Mouse (Mus musculus): ENCODE results near the gene Gpr157.

Gpr157 gene

DNA sequence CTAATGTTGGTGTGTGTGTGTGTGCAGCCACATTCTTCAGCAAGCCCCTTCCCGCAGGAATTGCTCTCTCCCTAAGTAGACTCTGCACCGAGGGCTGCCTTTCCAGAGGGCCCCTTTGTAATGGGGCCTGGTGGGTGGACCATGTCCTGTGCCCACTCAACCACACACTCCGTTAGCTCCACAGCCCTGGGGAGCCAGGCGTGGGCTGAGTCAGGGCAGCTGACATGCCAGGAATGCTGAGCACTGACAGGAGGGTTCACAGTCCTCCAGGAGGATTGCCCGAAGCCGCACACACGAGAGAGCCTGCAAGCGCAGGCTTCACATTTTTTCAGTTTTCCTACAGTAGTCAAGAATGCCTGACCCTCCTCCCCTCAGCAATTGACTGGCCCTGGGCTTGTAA lies 17.0 kb upstream of the Gpr157 start:
- DNase-seq (ENCODE audit: low read depth, low spot score): no peak

GRCm38 (mm10) chr4:150072416-150073101 lies 14.6 kb upstream of the Gpr157 start:
- peak; percentile 42 for DNase-seq (ENCODE audit: low read depth, low spot score)

- DNase-seq (ENCODE audit: low read depth, low spot score): peak; percentile 60
These were observed 14.1 kb upstream of the Gpr157 start for GRCm38 (mm10) chr4:150073102-150073473.

DNA sequence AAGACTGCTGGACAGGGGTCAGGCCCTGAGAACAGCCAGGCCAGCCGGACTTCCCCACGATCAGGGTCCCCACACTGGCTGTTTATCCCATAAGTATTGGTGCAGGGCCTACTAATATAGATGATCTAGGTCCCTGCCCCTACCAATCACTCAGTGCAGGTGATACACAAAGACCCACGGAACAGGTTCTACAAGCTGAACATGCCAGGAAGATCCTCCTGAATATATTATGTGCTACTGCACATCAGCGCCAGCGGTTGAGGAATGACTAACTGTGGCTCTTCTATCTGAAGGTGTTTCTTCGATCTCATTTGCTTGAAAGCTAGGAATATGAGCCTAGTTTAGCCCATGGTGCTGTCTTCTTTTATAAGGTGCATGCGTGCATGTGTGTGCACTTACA lies 11.8 kb upstream of the Gpr157 start:
- no peak for DNase-seq (ENCODE audit: low read depth, low spot score)

DNA sequence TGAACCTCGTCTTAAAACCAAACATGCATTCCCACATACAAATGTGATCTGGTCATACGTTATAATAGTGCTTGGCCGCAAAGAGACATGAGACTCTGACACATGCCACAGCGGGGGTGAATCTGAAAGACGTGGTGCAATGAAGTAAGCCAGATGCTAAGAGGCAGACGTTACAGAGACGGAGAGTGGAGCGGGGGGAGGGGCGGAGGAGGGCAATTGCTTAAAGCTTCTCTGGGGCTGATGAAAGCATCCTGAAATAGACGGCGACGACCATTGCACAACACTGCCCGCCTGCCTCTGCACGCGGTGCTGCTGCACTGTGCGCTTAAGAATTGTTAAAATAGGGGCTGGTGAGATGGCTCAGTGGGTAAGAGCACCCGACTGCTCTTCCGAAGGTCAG lies 11.0 kb upstream of the Gpr157 start:
- no peak for DNase-seq (ENCODE audit: low read depth, low spot score)

- no peak for DNase-seq (ENCODE audit: low read depth, low spot score)
These were observed 8.5 kb upstream of the Gpr157 start for GRCm38 (mm10) chr4:150078646-150079045.

DNA sequence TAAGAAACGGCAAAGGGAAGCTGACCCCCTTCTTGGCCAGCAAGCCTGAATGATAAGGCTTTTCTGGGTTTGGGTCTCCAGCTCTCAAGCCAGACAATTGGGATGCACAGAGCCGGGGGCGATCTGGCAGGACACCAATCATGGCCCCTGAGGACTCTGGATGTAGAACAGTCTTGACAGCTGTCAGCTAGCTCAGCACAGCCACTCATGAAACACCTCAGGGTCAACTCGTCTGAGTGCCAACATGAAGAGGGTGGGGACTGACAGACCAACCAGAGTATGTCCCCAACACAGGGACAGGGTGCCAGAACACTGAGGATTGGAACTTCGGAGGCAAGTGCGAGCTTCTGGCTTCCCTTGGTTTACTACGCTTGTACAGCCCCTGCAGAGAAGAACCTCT lies 7.9 kb upstream of the Gpr157 start:
- no peak for DNase-seq (ENCODE audit: low read depth, low spot score)

DNA sequence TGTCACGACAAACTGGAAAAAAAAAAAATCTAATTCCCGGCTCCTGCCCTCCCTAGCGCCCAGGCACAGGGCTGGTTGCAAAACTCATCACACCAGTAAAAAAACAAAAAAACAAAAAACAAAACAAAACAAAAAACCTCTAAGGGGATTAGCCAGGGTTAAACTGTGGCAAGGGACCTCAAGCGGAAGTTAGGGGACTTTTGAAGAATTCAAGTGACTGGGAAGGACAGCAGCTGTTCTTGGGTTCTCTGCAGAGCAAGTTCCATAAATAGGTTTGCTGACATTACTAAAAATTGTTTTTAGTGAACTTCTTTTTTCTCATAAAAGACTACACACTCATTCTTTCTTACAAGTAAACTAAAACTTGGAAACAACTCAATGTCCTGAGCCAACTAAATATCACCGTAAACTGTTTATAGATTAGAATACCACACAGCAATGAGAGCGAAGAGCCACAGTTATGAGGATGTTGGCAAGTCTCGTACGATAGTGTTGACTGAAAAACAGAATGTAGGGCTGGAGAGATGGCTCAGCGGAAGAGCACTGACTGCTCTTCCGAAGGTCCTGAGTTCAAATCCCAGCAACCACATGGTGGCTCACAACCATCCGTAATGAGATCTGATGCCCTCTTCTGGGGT lies 6.7 kb upstream of the Gpr157 start:
- no peak for DNase-seq (ENCODE audit: low read depth, low spot score)

- DNase-seq (ENCODE audit: low read depth, low spot score): no peak
These were observed 1.8 kb upstream of the Gpr157 start for GRCm38 (mm10) chr4:150085366-150085765.

- DNase-seq (ENCODE audit: low read depth, low spot score): no peak
These were observed 364 bp upstream of the Gpr157 start for GRCm38 (mm10) chr4:150086841-150087160.

GRCm38 (mm10) chr4:150087890-150088530 lies 845 bp downstream of the Gpr157 start:
- DNase-seq (ENCODE audit: low read depth, low spot score): no peak

DNA sequence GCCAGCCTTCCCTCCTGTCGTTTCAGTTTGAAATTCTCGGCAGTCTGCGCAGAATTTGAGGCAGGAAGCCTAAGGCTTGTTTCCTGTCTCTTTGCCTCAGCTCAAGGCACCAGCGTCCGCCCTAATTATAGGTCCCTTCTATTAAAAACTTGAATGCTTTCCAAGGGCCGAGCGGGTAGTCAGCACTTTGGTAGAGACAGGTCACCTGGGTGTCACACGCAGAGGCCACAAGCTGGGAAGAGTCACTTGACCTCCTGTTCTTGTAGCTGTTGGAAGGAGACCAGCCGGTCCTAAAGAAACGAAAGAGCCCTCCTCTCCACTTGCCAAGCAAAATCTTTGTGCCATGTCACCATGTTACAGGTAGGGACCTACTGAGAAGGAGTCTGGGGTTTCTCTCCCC lies 2.0 kb downstream of the Gpr157 start:
- peak; percentile 51 for DNase-seq (ENCODE audit: low read depth, low spot score)

DNA sequence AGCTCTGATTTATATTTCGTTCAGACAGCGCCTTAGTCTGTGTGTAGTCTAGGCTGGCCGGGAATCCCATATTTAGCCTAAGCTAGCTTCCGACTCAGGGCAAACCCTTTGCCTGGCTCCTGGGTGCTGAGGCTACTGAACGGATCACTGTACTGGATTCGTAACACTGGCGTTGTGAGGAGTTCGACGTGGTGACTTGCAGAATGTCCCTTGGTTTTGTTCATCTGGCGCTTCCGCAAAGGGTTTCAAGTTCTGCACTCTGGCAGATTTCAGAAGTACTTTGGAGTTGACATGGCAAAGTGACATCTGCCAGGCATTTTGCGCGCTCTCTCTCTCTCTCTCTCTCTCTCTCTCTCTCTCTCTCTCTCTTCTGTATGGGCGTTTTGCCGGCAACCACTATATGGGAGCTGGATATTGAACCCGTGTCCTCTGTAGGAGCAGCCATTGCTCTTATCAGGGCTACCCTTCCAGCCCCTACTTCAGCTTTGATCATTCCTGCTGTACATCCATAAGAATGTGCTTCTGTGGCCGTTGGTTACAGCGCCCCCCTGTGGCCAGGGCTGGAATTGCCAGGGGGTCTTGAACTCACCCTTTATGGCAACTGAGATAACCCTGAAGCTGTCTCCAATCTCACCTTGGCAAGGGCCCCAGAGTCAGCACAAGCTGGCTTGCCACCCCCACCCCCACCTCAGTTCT lies 4.9 kb downstream of the Gpr157 start:
- no peak for DNase-seq (ENCODE audit: low read depth, low spot score)

- DNase-seq (ENCODE audit: low read depth, low spot score): no peak
These were observed 5.4 kb downstream of the Gpr157 start for GRCm38 (mm10) chr4:150092583-150092902.

DNA sequence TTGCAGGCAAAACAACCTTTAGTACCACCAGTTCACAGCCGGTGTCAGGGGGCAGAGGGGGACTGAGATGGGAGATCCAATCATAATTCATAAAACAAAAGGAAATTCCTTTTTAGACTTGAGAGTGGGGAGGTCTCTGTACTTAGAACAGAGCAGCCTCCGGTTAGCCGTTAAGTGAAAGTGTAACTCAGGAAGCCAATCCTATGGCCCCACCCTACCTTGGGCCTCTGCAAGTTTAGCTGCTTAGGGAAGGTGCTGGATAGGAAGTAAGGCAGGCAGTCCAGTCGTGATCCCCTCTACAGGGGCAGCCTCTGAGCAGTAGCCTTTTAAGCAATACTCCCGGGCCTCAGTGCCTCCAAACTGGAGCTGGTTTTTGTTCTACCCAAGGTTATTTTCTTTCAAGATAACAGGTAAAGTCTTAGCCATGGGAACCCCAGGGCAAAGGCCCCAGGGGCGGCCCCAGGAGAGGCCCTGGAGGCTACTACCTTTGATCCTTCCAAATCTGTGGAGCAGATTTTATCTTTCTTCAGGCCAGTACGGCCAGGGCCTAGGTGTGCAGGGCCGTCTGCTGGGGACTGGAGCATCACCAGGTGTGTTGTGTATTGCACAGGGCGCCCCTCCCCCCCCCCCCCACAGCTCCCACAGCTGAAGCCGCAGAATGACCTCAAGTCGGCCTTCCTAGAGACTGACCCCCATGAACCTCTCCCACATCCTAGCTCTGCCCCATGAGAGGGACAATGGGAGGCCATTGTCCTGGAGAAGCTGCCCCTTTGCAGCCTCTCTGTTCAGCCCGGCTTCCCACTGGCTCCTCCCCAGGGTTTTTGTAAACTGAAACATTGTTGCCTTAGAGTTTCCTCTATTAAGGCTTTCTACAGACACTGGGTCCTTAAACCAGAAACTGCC lies 6.6 kb downstream of the Gpr157 start:
- peak; percentile 39 for DNase-seq (ENCODE audit: low read depth, low spot score)

DNA sequence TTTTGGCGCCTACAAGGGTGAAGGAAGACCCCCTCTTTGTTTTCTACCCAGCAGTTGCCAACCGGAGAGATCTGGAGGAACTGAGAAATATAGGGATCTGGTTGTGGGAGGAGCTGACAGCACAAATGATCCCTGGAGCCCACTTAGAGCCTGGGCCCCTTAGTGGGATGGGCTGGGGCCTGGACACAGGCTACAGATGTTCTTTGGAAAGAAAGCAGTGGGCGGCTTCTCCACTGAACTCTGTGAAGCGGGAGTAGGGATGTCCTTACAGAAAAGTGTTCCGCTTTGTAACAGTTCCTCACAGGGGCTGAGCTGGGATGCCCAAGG lies 7.3 kb downstream of the Gpr157 start:
- no peak for DNase-seq (ENCODE audit: low read depth, low spot score)

DNA sequence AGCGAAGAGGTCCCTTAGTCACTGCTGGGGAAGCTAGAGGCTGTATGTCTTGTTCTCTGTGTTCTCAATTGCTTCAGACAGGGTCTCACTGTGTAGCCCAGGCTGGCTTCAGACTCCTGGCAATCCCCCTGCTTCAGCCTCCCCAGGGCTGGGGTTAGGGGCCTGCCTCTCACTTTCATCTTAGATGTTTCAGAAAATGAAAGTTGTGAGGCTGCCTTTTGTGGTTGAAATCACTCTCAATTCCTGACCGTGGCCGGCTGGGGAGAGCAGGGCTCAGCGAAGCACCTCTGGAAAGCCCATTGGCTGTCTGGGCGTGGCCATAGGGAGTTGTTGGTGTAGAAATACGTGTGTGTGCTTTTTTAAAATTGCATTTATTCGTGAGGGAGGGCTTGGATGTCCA lies 9.1 kb downstream of the Gpr157 start:
- no peak for DNase-seq (ENCODE audit: low read depth, low spot score)

DNA sequence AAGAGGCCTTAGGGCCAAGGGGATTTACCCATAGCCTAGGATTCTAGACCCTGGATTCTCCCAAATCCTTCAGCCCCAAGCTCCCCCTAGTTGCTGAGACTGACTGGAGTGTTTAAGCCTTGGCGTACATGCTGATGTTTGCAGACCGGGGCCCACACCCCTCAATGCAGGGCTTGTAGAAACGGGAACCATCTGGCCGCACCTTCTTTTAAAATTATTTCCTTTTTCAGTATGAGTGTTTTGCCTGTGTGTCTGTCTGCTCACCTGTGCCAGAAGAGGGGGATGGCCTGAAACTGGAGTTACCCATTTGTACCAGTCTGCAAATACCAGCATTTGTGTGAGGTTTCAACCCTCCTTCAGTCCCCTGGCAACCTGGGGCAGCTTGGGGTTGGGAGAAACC lies 10.7 kb downstream of the Gpr157 start:
- no peak for DNase-seq (ENCODE audit: low read depth, low spot score)

- DNase-seq (ENCODE audit: low read depth, low spot score): peak; percentile 86
These were observed 11.7 kb downstream of the Gpr157 start for GRCm38 (mm10) chr4:150098880-150099279.

DNA sequence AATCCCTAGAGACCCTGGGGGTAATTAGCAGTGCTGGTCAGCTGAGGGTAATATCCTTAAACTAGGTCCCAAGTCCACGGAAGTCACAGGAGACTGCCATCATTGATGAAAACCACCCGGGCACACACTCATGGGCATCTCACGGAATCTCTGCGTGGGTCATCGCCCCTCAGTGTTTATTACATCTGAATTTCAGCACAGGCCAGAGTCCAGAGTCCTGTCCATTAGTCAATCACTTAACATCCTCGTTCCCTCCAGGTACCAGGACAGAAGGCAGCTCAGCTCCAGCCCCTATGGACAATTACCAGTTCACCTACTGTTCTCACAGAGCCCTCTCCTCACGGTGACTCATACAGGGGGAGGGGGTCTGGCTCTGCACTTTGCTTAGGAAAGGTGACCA lies 15.7 kb downstream of the Gpr157 start:
- no peak for DNase-seq (ENCODE audit: low read depth, low spot score)

- no peak for DNase-seq (ENCODE audit: low read depth, low spot score)
These were observed 18.5 kb downstream of the Gpr157 start for GRCm38 (mm10) chr4:150105671-150106070.

GRCm38 (mm10) chr4:150106637-150107036 lies 19.5 kb downstream of the Gpr157 start:
- DNase-seq (ENCODE audit: low read depth, low spot score): peak; percentile 36
